Mouse (Mus musculus): ENCODE data around the gene Ccdc88a. TPM values are rescaled to one million over a fixed set of nuclear protein-coding genes. Genes with fewer than 3 reads are reported as not detected.
"Not testable (repeated sequence)": the region's sequence is repeated elsewhere in the genome, so short reads cannot be mapped to it uniquely, and the experiment has no call there.

Ccdc88a gene
- polyA plus RNA-seq, 1 experiment from 2014 or later = 10.7 TPM

DNA sequence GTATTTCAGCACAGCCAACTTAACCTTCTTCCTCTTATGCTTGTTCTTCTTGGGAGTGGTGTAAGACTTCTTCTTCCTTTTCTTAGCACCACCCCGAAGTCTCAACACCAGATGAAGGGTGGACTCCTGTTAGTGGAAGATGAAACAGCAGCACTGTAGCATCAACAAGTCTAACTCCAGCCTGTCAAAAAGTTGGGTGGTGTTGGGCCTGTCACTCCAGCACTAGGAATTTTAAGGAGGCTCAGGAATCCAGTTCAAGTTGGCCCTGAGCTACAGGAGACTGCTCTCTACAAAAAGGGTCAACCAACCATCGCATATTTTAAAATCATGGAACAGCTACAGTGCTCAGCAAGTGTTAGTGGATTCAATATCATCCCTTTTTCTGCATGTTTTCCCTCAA is 172.8 kb downstream of the Ccdc88a start:
- not testable (repeated sequence) for H3K9me3 ChIP-seq (ENCODE audit: control insufficient read depth, low read length); H3K27ac ChIP-seq (ENCODE audit: low read length); H3K36me3 ChIP-seq (ENCODE audit: control insufficient read depth, insufficient read depth, low read length); H3K4me1 ChIP-seq (ENCODE audit: control insufficient read depth, insufficient read depth, low read length); ATAC-seq; H3K27me3 ChIP-seq (replicated peaks; ENCODE audit: control insufficient read depth, insufficient read depth, low read length)
- peak overlapping the region; percentile 84 for H3K4me3 ChIP-seq (ENCODE audit: low read length)
- peak overlapping the region; percentile 54 for H3K4me2 ChIP-seq (ENCODE audit: low read depth, low read length)
- H3K9ac ChIP-seq (ENCODE audit: low read depth, low read length) = peak overlapping the region; percentile 90
- WGBS = 92% methylated on average over 2 of the region's 2 CpGs

DNA sequence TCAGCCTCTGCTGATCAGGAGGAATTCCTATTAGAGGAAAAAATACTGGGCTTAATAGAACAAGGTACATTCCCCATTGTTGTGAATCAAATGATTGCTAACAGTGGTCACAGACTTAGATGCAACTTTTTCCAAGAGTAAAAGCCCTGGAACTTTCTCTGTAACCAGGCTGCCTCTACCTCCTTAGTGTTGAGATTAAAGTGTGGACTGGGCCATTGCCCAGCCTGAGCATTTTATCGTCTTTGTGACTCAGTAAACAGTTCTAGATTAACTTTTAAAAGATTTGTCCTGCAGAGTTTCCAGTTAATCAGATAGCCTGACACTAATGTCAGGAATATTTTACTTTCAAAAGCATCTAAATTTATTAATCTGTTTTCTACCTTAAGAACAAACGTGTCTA is 173.3 kb downstream of the Ccdc88a start:
- H3K4me3 ChIP-seq (ENCODE audit: low read length) = peak overlapping the region; percentile 84
- H3K9ac ChIP-seq (ENCODE audit: low read depth, low read length) = peak overlapping the region; percentile 90
- H3K9me3 ChIP-seq (ENCODE audit: control insufficient read depth, low read length) = no peaks in the 10 kb centered on the region
- H3K4me1 ChIP-seq (ENCODE audit: control insufficient read depth, insufficient read depth, low read length) = peaks cover 5% of the 10 kb centered on the region; the same call in 1 of the 2 replicates
- H3K27ac ChIP-seq (ENCODE audit: low read length) = peak overlapping the region; percentile 70
- H3K27me3 ChIP-seq (replicated peaks; ENCODE audit: control insufficient read depth, insufficient read depth, low read length) = no peaks in the 10 kb centered on the region
- 18% methylated on average over 2 of the region's 2 CpGs for WGBS
- H3K36me3 ChIP-seq (ENCODE audit: control insufficient read depth, insufficient read depth, low read length) = 0 out of 2 replicates have a peak, but pooled peaks cover 5% of the 10 kb centered on the region
- peak overlapping the region; percentile 54 for H3K4me2 ChIP-seq (ENCODE audit: low read depth, low read length)
- no peak for ATAC-seq

DNA sequence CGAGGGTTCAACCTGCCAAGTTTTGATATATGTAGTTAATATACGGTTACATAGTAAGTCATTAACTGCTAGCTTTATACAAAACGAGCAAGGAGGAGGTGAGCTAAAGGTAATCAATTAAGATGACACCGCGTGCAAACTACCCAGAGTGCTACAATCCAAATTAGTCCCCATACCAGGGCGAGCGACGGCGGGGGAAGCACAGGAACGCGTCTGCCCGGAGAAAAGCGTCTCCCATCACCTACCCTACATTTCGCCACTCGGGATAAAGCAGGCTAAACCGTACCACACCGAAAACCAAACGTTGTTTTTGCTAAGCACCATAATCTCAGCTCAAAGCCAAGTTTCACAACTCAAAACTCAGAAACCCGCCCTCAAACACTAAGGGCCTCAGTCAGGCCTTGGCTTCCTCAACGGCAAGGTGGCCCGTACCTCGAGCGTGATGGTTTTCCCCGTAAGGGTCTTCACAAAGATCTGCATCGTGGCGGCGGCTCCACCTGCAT is 173.8 kb downstream of the Ccdc88a start:
- peak overlapping the region; percentile 84 for H3K4me3 ChIP-seq (ENCODE audit: low read length)
- under 1% methylated on average over 27 of the region's 27 CpGs for WGBS

DNA sequence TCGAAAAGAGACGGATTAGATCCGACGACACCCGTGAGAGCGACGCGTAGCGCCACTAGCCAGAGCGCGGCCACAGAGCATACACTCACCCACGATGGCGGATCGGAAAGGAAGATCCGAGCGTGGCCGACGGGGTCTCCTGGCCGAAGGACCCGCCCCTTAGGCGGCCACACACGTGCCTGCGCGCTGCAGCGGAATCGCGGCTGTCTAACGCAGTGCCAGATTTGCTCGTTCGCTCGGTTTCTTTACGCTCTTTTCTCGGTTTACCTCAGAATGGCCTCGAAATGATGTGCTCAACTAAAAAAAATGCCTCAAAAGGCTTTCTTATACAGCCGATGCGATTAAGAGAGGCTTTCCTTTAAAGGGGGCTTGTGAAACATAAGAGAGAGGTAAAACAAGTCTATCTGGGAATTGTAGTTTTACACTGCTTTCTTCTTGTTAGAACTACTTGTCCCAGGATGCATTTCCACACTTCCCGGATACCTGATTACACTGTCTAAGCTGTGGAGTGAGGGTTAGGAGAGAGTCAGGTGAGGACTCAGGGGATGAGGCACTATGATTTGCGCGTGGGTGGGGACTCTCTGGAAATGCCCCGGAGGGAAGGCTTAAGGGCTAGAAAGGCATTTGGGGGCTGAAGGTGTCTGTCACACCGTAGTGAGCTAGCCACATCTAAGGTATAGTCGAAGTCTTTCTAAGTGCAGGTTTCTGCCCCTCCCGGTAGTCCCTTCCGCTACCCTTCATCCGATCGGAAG is 174.5 kb downstream of the Ccdc88a start, which contains the start of the genes Clhc1 and Rps27a:
Gene Clhc1 (plus strand): TSS at position 199 of the 752 bp plus-strand sequence.
Gene Rps27a (minus strand): TSS at position 358 of the 752 bp plus-strand sequence.
- WGBS = under 1% methylated on average over 46 of the region's 46 CpGs
- Histone ChIP-seq H3K9ac (ENCODE audit: low read depth, low read length) (peak within 1 kb of the TSS; percentile 90), H3K4me1 (ENCODE audit: control insufficient read depth, insufficient read depth, low read length) (peaks cover 5% of the 10 kb centered on the region; the same call in 1 of the 2 replicates)

More for the DNA sequence above, 173.8 kb downstream of the Ccdc88a start:
- peaks cover 5% of the 10 kb centered on the region; the same call in 1 of the 2 replicates for H3K4me1 ChIP-seq (ENCODE audit: control insufficient read depth, insufficient read depth, low read length)
- H3K27ac ChIP-seq (ENCODE audit: low read length) = peak overlapping the region; percentile 70
- H3K4me2 ChIP-seq (ENCODE audit: low read depth, low read length) = peak overlapping the region; percentile 54
- no peaks in the 10 kb centered on the region for H3K9me3 ChIP-seq (ENCODE audit: control insufficient read depth, low read length)
- ATAC-seq = peak; percentile 18
- peak overlapping the region; percentile 90 for H3K9ac ChIP-seq (ENCODE audit: low read depth, low read length)
- H3K27me3 ChIP-seq (replicated peaks; ENCODE audit: control insufficient read depth, insufficient read depth, low read length) = no peaks in the 10 kb centered on the region
- 0 out of 2 replicates have a peak, but pooled peaks cover 5% of the 10 kb centered on the region for H3K36me3 ChIP-seq (ENCODE audit: control insufficient read depth, insufficient read depth, low read length)

DNA sequence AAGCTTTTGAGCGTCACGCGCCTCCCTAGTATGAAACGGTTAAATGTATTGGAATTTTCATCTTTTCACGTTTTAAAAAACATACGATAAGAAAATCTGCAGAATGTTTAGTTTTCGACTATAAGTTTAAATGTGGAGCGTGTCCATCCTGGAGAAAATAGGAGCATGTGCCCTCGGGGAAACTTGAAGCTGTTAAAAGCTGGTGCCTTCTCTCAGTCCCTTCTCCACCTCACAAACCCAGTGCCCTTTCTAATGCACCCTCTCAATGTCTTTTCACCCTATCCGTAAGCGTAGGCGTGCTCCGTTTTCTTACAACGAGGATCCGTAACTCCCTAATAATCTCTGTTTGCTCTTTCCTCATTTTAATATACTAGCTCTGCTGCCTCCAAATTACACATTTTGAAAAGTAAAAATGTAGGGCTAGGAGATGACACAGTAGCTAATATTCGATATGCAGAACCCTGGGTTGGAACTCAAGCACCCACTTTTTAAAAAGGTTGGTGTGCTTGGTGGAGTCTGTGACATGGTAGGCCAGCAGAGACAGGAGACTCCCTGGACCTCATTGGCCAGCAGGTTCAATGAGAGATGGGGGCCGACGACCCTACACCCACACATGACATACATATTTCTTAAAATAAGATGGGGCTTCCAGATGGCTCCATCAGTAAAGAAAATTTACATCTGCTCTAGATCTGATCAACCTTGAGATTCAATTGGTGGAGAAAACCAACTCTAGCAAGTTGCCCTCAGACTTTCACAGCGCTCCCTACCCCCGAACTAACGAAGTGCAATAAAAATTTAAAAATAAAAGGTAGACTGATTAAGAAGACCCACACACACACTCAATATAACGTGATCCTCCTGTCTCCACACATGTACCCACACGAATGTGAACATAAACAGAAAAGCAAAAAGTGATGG is 175.3 kb downstream of the Ccdc88a start:
- H3K36me3 ChIP-seq (ENCODE audit: control insufficient read depth, insufficient read depth, low read length) = 0 out of 2 replicates have a peak, but pooled peaks cover 5% of the 10 kb centered on the region
- H3K4me2 ChIP-seq (ENCODE audit: low read depth, low read length) = peak overlapping the region; percentile 57
- peak overlapping the region; percentile 90 for H3K9ac ChIP-seq (ENCODE audit: low read depth, low read length)
- peak overlapping the region; percentile 84 for H3K4me3 ChIP-seq (ENCODE audit: low read length)
- peaks cover 5% of the 10 kb centered on the region; the same call in 1 of the 2 replicates for H3K4me1 ChIP-seq (ENCODE audit: control insufficient read depth, insufficient read depth, low read length)
- H3K27me3 ChIP-seq (replicated peaks; ENCODE audit: control insufficient read depth, insufficient read depth, low read length) = no peaks in the 10 kb centered on the region
- WGBS = 24% methylated on average over 23 of the region's 23 CpGs
- H3K9me3 ChIP-seq (ENCODE audit: control insufficient read depth, low read length) = no peaks in the 10 kb centered on the region
- H3K27ac ChIP-seq (ENCODE audit: low read length) = peak overlapping the region; percentile 70
- ATAC-seq = no peak

More for the DNA sequence above, 174.5 kb downstream of the Ccdc88a start, which contains the start of the genes Clhc1 and Rps27a:
- H3K4me3 ChIP-seq (ENCODE audit: low read length) = peak within 1 kb of the TSS; percentile 84
- peak within 1 kb of the TSS; percentile 70 for H3K27ac ChIP-seq (ENCODE audit: low read length)
- H3K9me3 ChIP-seq (ENCODE audit: control insufficient read depth, low read length) = no peaks in the 10 kb centered on the region
- H3K27me3 ChIP-seq (replicated peaks; ENCODE audit: control insufficient read depth, insufficient read depth, low read length) = no peaks in the 10 kb centered on the region
- H3K36me3 ChIP-seq (ENCODE audit: control insufficient read depth, insufficient read depth, low read length) = 0 out of 2 replicates have a peak, but pooled peaks cover 5% of the 10 kb centered on the region
- peak; percentile 98 for ATAC-seq
- peak within 1 kb of the TSS; percentile 57 for H3K4me2 ChIP-seq (ENCODE audit: low read depth, low read length)

DNA sequence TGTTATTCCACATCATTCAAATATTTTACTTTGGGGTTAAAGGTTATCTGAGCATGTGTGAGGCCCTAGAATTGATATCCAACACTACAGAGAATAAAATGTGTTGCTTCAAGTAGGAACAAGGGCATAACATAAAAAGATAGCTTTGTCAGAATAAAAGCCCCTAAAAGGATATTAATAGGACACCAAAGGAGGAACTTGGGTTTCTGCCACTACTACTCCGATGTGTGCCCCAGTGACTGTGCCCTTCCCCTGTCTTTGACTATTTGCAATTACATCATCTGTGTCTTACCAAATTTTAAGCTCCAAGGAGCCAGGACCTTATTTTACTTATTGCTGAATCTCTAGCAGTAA is 175.9 kb downstream of the Ccdc88a start:
- H3K4me2 ChIP-seq (ENCODE audit: low read depth, low read length) = no peak overlapping the region
- 82% methylated on average over 1 of the region's 1 CpGs for WGBS

More for the DNA sequence above, 175.9 kb downstream of the Ccdc88a start:
- no peak for ATAC-seq
- Histone ChIP-seq H3K27me3 (replicated peaks; ENCODE audit: control insufficient read depth, insufficient read depth, low read length) (no peaks in the 10 kb centered on the region), H3K9ac (ENCODE audit: low read depth, low read length) (no peak overlapping the region), H3K4me1 (ENCODE audit: control insufficient read depth, insufficient read depth, low read length) (peaks cover 5% of the 10 kb centered on the region; the same call in 1 of the 2 replicates), H3K9me3 (ENCODE audit: control insufficient read depth, low read length) (no peaks in the 10 kb centered on the region), H3K4me3 (ENCODE audit: low read length) (no peak overlapping the region), H3K36me3 (ENCODE audit: control insufficient read depth, insufficient read depth, low read length) (0 out of 2 replicates have a peak, but pooled peaks cover 4% of the 10 kb centered on the region), H3K27ac (ENCODE audit: low read length) (no peak overlapping the region)

Other genes starting within 250 kb of the Ccdc88a start
- 40.6 and 45.4 TPM in 2 replicates for gene Pnpt1, start 242.9 kb upstream of the Ccdc88a start, polyA plus RNA-seq (2015; fragmentation: Nextera tagmentation; extraction: Ambion mirVana)
- gene Ppp4r3b, start 200.8 kb upstream of the Ccdc88a start, polyA plus RNA-seq (2015; fragmentation: Nextera tagmentation; extraction: Ambion mirVana) = 74.7 and 78.0 TPM in 2 replicates
- gene Cfap36, start 126.2 kb upstream of the Ccdc88a start, polyA plus RNA-seq (2015; fragmentation: Nextera tagmentation; extraction: Ambion mirVana) = 30.9 and 33.5 TPM in 2 replicates
- gene Prorsd1, start 141.4 kb downstream of the Ccdc88a start, polyA plus RNA-seq (2015; fragmentation: Nextera tagmentation; extraction: Ambion mirVana) = 21.1 and 22.9 TPM in 2 replicates
- 45.7 and 47.4 TPM in 2 replicates for gene Mtif2, start 152.8 kb downstream of the Ccdc88a start, polyA plus RNA-seq (2015; fragmentation: Nextera tagmentation; extraction: Ambion mirVana)
- gene Clhc1, start 174.3 kb downstream of the Ccdc88a start, polyA plus RNA-seq (2015; fragmentation: Nextera tagmentation; extraction: Ambion mirVana) = 0.15 and 0.23 TPM in 2 replicates
- gene Rps27a, start 174.5 kb downstream of the Ccdc88a start, polyA plus RNA-seq (2015; fragmentation: Nextera tagmentation; extraction: Ambion mirVana) = 938 and 1,006 TPM in 2 replicates